Mouse (Mus musculus) heart, postnatal 36 days (tissue): ENCODE measurements at regions not wholly inside any gene's neighbourhood (a gene's known extent, or its start where the extent isn't known, plus 50 kb on each side); places are given as distances from the start of the nearest gene placed in this dataset.
A peak's percentile ranks its signal among the peaks of the same experiment; 100 is the strongest.

Source experiments
- DNase-seq, 2 experiments: peaks; one replicate each; pipeline ENCODE4 v3.0.0; 2021 to 2022
- intact Hi-C: fragments of 180-260 bp; cut with DNase I; formaldehyde crosslinking; loops from one replicate; pipeline ENCODE4 v1.15.1; 2025

DNA sequence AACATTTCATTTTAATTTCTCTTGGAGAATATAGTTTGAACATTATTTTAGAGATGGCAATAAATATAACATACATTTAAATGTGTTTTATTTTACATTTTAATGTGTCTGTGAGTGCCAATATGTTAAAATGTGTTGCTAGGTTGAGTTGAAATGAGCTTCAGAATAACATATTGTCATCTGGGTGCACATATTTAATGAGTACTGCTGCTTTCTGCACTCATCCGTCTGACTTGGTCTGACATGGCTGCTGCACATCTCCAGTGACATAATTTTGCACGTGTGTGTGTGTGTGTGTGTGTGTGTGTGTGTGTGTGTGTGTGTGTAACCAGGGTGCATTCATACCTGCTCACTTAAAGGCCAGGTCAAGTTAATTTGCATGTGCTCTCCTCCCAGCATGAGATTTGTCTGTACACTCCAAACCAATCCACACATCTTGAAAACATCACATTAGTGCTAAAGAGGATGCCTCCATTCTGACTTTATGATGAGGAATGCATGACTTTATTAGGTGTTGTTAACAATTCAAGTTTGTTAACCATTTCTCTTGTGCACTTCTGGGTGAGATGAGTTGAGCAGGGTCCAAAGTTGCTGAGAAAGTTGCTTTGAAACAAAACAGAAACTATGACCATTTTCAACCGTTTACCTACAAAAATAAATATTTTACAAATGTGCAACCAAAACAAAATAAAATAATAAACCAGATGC lies 334.6 kb downstream of the C1d start:
- intact Hi-C loops = no loop called here
- DNase-seq = no peak

DNA sequence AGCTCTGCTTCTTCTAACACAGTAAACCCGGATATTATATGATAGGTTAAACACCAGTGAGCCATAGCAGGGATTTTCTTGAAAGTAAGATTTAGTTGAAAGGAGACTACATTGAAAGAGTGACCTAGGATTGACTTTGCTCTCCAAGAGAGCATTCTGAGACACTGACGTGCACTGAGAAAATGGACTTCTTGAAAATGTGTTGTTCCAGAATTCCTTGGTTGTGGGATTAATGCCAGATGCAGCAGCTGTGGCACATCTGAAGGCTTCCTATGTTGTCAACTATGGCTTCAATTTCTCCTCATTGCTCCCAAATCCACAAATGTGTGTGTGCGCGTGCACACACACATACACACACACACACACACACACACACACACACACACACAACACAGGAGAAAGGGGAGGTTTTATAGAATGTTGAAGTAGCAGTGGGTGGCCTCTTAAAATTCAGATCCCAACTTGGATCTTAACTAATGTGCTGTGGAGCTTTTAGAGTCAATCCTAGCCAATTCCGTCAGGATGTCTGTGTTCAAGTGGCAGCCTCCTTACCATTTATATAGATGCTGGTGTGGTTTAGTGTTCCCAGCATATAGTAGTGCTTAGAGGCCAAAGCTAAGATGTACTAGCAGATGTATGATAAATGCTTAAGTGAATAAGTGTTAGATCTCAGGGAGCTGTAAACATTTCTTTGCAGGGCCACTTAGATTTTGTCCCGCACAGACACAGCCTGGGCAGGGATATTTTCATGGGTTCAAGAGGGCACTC lies 346.5 kb downstream of the C1d start:
- peak; percentile 33 to 40 for DNase-seq
- intact Hi-C loops = no loop called here

DNA sequence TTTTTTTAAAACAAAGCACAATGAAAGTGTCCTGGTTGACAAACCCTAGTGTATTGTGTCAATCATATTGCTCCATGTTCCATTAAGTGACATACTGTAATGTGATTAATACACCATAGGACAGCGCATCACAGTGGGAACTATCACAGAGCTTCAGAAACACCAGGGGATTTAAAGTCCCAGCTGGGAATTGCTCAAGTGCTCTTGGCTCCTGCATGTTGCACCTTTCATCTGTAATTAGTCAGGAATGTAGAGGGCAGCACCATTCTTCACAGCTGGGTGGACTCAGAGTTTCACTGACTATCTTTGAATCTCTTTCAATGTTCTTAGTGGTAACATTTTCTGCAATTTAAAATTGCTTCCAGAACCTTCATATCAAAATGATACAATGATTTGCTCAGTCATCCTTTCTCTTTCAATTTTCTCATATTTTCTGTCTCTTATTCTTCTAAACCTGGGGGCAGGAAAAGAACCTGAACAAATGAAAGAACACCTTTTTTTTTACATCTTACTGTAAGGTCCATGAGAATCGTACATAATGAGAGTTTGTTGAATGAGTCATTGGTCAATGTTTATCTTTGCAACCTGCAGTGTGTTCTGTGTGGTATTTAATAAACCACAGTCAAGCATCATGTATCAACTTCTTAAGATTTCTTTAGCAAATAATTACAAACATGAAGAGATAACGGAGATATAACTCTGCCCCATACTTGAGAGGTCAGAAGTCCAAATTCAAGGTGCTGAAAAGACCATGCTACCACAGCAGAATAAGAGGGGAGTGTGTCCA lies 333.0 kb downstream of the Etaa1 start:
- no peak for DNase-seq
- intact Hi-C loops = no loop called here

DNA sequence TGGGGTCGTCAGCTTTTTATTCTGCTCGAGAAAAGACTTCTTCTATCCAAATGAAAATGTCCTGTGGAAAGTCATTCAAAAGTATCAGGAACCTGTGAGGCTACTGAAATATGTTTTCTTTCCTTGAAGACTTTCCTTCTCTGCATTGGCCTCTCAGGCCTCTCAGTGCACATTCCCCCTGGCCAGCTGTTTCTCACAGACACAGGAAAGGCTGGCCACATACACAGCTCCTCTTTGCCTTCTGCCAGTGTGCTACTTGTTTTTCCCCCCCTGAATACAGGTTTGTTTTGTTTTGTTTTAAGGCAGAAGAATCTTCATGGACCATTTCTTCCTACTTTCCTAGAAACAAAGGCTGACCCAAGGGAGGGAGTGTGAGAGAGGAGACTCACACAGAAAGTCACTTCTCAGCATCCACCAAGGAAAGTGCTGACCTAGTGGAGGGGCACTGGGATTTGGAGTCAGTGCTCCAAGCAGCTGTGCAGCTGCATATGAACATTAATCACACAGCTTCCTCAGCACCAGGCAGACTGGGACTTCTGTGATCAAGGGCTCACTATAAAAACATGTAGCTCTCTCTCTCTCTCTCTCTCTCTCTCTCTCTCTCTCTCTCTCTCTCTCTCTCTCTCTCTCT lies 324.0 kb downstream of the Etaa1 start:
- intact Hi-C loops = no loop called here
- no peak for DNase-seq

DNA sequence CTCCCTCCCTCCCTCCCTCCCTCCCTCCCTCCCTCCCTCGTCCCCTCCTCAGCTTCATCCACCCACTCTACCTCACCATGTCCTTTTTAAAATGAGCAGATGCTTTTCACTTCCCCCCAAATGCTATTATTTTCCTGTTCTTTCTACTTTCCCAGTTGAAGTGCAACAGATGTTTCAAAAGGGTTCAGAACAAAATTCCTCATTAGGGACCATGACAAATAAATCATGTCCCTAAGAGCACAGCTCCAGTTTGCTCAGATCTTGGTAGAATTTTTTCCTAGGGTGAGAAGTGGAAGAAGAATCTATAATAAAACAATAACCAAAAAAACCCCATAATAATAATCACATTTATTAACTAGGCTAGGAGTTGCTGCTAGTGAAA lies 323.5 kb downstream of the Etaa1 start:
- no peak for DNase-seq
- intact Hi-C loops = no loop called here

DNA sequence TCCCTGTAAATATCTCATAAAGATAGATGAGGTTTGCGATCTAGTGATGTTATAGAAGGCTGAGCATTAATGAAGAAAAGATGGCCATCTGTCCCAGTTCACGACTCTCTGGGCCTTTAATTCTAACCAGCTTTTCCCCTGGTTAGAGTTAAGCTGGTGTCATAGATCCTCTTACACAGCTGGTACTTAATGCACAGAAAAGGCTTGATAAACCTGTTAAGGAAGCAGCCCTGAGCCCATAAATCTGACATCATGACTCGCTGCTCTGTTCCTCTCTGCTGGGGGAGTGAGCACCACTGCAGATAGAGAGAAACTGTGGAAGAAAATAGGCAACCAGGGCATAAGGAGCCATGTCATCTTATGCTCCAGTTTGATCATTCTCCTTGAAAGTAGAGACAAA lies 316.5 kb downstream of the Etaa1 start:
- intact Hi-C loops = no loop called here
- no peak for DNase-seq

DNA sequence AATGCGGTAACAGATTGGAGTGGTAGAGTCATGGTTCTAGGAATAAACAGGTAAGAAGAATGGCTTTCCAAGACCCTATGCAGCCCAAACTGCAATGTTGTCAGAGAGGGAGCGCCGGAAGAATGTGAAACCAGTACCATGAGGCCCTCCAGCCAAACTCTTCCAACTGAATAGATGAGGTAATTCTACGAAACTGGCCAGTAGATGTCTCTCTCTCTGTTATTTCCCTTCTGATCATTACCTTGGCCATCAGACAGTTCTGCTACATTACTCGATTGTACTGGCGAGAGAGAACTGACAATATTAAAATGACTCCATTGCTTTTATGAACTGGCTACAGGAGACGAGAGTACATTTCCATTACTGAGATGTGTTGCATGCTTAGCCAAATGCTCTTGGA lies 313.8 kb downstream of the Etaa1 start:
- intact Hi-C loops = no loop called here
- DNase-seq = no peak

DNA sequence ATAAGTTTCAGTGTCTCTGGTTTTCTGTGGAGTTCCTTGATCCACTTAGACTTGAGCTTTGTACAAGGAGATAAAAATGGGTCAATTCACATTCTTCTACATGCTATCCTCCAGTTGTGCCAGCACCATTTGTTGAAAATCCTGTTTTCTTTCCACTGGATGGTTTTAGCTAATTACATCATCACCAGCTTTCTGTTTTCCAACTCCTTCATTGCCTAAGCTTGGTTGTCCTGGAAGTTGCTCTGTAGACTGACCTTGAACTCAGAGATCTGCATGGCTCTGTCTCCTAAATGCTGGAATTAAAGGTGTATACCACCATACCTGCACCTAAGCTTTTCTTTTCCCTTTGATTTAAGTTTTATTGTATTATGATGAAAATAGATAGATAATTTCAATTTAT lies 306.2 kb downstream of the Etaa1 start:
- intact Hi-C loops = no loop called here
- no peak for DNase-seq

DNA sequence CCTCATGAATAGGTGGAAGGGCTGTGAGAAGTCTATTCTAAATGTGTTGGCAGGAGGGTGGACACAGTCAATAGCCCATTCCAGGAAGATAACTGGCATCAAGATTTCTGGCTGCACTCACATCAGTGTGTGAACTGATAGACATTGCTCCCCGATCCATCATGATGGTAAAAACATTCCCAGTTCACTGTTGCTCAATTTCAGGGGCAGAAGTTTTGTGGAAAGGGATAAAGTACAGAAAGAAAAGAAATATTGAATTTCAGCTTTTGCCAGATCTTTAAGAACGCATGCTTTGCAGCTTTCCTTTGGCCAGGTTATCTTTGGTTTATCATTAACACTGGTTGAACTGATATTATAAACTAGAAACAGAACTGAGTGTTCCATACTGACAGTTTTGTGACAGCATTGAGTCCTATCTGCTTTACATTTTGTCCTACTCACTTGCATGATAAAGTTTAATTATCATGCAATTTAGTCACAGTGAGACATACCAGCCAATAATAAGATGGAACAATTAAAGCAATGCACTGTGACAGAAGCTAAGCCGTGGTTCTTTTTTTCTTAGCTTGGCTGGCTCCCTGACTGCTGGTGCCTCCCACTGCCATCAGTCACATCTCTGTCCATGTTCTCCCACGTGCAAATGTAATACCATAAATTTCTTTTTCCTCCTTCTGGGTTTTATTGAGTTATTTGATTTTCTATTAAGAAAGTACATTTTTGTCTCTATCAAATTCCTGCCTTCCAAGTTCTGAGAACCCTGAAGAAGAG lies 302.1 kb downstream of the Etaa1 start:
- DNase-seq = no peak
- intact Hi-C loops = no loop called here

DNA sequence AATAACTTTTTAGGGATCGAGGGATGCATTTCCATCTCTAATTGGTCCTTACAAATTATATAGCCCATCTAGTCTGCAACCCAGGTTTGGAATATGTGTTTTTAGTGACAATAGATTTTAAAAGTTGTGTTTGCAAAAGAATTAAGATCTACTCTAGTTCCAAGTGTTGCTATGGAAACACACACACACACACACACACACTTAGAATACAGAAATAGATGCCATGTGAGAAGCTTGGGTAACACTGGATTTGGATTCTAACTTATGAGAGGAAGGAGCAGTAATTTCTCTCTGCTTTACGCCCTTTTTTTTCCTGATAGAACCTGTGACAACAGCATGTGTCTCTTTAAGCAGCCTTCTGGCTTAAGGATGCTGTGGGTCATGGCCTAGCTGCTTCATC lies 297.8 kb downstream of the Etaa1 start:
- intact Hi-C loops = no loop called here
- no peak for DNase-seq

DNA sequence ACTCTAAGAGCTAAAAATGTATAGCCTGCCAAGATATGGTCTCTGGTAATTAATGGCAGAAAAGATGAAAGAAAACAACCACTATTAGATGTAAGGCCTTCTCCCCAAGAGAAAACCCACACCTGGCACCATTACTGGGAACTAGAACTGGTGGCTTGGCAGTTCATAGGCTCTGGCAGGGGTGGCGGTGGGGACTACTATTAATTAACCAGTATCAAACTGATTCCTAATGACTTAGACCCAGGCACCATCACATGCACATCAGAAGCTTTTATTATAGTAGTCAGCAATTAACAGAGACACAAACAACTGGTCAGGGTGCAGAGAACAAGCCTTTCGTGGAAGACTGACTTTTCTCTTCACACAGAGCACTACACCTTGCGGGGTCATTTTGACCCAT lies 296.0 kb downstream of the Etaa1 start:
- DNase-seq = no peak
- intact Hi-C loops = no loop called here

DNA sequence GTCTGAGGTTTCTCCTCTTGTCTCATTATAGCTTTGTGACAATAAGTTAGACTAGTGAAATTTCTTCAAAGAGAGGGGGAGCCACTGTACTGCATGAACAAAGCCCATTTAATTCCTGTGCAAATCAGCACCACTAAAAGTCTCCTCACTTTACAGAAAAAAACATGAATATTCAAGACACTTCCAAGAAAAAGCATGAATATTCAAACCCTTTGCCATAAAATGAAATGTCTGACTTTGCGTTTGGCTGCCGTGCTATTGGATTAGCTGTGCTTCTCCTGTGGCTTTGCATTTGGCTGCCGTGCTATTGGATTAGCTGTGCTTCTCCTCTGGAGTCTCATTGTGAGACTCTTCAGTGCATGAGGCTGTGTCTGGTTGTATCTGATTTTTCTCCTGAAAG lies 295.4 kb downstream of the Etaa1 start:
- intact Hi-C loops = no loop called here
- DNase-seq = no peak

DNA sequence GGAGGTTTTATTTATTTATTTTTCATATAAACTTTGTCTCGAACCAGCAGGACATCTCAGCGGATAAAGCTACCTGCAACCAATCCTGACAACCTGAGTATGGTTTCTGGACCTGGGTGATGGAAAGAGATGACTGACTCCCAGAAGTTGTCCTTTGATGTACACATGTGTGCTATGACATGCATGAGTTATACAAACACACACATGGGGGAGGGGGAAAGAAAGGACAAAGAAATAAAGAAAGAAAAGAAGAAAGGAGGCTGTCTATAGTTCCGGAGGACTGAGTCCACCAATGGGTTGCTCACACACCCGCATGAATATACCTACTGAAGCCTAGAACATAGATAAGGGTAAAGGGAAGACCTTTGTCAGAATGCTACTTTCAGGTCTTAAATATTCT lies 295.0 kb downstream of the Etaa1 start:
- intact Hi-C loops = no loop called here
- DNase-seq = no peak

DNA sequence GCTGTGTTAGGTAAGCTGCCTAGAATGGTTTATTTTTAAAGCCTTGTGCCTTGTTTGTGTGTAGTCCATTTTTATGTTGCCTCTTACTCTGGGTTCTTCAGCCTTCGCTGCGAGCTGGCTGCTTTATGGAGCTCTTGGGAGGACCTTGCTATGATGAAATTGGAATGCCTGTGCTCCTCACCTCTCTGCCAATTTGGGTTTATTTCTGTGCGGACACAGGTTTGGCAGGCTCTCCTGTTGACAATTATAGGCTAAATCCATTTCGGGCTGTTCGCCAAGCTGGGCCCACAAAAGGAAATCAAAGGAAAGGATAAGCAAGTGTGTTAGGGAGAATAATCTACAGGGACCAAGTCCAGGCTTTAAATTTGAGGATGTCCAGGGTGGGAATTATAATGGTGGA lies 289.8 kb downstream of the Etaa1 start:
- DNase-seq = peak; percentile 35 to 58
- intact Hi-C loops = no loop called here

DNA sequence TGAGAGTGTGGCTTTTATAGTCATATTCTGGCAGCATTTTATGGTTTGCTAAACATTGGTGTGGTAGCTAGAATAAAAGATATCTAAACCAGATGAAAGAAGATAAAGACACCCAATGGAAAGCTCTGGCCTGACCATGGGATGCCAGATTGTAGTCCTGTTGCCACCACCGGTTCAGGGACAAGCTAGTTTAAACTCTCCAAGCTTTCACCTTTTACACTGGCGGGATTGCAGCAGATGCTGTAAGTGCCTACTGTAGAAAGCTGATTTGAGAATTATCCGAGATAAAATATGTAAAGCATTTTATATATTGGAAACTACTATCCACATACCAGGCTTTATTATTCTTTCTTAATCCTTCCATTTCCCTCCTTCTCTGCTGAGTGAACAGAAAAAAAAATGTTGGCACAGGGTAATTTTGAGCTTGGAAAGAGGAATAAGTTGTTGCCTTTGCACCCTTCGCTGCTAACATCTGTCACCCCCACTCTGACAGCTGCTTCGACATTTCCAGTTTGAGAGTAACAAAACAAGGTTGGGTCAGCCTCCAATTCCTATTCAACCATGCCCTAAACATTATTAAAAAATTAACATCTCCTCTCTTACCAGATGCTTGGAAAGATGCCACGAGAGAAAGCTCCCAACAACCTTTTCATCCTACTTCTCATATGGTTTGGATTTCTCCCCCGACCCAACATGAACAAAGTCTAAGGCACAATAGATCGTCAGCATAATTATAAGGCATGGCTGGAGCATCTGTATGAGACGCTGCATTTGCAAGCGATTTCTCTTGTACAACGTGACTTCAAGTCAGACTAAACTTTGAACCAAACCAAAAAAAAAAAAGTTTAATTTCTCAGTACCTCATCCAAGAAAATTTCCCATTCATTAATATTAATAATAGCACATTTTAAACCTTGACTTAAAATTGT lies 287.8 kb downstream of the Etaa1 start:
- DNase-seq = no peak
- intact Hi-C loops = no loop called here

DNA sequence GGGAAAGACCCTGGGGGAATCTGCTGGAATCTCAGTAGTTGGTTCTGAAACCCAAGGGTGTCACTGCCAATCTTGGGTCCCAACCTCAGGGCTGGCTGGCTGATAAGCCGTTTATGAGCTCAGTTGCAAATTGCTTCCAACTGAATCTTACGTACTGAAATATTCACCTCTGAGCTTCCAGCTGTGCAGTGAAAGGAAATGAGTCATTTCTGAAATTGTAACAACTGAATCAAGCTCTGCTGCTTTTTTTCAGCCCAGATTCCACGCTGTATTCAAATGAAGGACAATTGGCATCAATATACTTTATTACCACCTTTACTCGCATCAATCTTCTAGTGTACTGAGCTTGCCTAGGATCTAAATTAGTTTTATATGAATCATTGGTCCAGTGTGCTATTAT lies 272.7 kb downstream of the Etaa1 start:
- DNase-seq = no peak
- intact Hi-C loops = loop anchor here (10.0 kb wide), 3 partner anchors 474 to 1344 kb away; no protein-coding TSS in a partner anchor

DNA sequence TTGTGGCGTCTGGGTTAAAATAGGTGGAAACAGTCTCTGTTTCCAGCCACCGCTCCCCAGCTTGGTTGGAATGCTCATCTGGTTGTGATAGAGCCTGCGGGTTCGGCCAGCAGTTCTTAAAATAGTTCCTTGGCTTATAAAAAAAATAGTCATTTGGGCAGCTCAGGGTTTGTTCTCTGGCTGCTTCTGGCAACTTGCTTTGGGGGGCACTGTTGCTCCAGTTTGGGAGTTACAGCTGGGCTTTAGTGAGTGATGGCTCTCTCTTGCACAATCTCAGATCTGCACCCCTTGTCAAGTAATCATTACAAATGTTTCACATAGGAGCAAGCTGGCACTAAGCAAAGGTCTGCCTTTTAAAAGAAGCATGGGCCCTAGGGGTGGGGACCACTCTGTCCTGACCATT lies 268.0 kb downstream of the Etaa1 start:
- peak; percentile 36 to 58 for DNase-seq
- intact Hi-C loops = loop anchor here (5.0 to 10.0 kb wide), 4 partner anchors 167 to 1339 kb away; no protein-coding TSS in a partner anchor

DNA sequence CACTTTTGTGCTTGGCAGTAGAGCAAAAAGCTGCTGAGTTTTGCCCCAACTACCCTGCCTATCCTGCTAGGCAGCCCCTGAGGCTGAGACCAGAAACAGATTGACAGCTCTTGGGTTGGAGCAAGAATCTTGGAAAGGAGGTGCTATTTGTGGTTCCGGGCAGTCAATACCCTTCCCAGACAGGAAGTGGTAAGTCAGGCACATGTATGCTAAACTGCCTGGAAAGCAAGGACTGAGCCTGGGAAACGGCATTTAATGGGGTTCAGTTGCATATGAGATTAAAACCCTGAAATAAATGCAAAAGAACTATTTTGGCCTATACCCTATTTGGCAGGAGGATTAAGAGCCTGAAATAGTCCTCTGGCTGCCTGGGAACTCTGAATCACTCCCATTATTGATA lies 266.9 kb downstream of the Etaa1 start:
- peak in 1 of 2 experiments; percentile 13 for DNase-seq

DNA sequence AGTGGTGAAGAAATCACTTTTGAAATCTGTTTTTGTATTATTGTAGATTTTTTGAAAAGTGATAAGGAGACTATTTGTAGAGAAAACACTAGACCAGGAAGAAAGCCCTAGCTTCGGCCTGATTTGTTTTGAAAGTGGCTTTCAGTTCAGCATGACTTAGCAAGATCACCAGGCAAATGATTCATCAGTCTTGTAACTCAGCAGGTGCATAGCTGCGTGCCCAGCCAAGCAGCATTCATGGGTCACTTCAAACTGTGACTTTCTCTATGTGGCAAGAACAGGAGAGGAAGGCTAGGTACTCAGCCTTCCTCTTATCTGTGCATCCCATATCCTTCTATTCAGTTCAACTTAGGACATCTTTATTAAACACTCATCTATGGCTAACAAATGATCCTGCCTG lies 259.5 kb downstream of the Etaa1 start:
- no peak for DNase-seq
- intact Hi-C loops = no loop called here

More for the DNA sequence above, 266.9 kb downstream of the Etaa1 start:
- intact Hi-C loops = loop anchor here (5.0 to 10.0 kb wide), 4 partner anchors 165 to 1338 kb away; no protein-coding TSS in a partner anchor
